Mouse (Mus musculus) thymus, adult 18-20 months (tissue): ENCODE data around the gene Auts2.

Experiments
- DNase-seq, 2 experiments: peaks; one replicate each; pipeline ENCODE4 v3.0.0; 2022; ENCODE audit warnings: mixed read lengths in 2 of 2

The Auts2 gene

DNA sequence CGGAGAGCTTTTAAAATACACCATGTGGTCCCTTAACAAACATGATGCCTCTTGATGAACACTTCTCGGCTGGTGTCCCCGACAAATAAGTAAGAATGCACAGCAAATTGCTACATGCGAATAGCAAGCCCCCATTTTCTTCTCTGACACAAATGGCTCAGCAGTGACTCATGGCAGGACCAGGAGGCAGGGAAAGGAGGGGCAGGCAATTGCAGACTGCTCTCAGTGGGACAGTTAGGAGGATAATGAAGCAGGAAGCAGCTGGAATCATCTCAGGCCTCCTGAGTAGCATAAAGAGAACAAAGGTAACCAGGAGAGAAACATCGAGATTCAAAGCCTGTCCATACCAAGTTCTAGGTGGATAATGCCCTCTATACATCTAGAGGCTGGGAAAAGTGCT, 228.8 kb downstream of the Auts2 start:
- no peak for DNase-seq

DNA sequence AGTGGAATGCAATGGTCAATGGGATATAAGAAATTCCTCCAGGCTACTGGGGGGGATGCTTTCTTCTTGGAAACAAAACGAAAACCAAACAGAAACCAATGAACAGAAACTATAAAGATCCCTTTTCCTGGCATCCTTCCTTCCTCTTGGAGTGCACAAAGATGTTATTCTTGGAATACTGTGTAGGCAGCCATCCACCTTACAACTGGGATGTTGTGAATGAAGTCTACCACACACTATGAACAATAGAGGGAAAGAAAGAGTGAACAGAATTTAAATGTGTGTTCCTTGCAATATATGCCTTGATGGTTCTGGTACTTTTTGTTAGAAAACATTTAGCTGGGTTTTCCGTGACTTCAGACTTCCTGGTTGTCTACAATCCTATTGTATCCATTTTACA, 236.1 kb downstream of the Auts2 start:
- no peak for DNase-seq

DNA sequence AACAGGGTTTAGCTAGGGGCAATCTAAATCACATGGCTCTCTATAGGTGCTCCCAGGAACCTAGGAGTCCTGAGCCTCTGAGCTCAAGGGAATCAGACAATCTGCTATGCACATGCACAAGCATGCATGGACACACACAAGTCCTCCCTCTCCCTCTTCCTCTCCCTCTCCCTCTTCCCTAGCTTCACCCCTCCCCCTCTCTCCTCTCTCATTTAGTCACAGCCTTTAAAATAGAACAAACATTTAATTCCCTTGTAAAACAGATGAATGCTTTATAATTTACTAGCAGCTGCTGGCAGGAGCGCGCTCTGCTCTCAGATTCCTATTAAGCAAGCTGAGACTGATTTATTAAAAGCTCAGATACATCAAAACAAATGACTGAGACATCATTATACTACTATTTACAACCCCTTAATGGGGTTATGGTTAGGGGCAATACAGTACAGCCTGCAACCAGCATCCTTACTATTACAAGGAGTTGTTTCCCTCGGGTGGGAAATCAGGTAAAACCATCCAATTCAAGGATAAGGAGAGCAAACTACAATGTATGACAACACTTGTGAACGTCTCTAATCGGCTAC, 237.7 kb downstream of the Auts2 start:
- no peak for DNase-seq

DNA sequence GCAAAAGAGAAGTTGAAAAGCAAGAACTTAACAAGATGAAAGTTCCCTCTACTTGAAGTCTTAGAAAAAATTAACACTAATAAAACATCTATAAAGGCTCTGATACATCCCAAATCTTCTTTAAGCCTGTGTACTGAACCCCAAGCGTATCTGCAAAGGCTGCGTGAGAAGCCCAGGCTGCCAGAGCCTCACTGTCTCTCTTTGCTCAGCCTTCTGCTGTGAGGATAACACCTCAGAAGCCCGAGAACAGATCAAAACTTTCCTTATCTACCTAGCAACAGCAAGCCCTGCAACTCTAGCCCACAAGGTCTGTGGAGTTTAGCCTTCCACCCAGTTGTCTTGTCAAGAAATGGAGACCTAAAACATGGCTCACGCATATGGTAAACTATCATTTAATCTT, 240.4 kb downstream of the Auts2 start:
- no peak for DNase-seq

DNA sequence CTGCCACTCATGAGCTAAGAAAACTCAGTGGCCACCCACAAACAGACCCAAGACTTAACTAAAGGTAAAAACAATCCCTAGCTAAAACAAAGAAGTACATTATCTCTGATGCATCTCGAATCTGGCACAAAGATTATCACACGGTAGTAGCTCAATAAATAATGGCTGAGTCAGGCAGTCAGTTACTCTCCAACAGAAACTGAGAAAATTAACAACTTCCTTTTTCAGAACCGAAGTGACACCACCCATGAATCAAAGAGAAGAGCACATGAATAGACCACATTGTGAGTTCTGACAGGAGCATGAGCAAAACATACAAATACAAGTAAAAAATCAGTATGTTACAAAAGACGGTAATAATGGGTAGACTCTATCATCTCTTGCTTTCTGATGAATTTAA, 242.3 kb downstream of the Auts2 start:
- DNase-seq = no peak

DNA sequence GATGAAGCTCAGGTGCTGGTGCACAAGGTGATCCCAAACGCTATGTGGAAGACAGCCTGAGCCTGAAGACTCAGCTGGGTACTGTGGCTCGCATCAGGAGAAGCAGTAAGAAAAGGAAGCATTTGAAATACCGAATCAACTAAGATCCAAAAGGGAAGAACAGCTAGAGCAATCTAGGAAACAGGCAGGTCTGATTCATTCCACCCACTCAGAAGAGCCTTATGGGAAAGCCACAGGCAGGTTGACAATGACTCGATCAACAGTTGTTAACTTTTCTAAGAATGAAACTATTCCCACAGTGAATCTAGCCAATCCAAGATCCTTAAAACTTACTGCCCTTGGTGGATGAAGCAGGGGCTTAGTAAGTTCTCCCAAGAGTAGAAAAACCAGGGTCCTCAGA, 243.4 kb downstream of the Auts2 start:
- no peak for DNase-seq

DNA sequence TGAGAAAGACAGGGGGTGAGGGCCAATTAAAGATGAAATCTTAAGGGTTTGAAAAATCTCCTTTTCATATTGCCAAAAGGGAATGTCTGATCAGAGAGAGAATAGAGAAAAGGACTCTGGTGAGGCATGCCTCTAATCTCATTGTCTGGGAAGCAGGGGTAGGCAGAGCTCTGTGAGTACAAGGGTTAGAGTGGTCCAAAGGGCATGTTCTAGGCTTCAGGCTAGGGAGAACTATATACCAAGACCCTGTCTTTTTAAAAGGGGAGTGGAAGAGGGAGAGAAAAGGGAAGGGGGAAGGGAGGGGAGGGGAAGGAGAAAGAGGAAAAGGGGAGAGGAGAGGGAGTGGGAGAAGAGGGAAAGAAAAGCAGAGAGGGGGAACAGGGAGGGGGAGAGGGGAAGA, 244.1 kb downstream of the Auts2 start:
- no peak for DNase-seq

DNA sequence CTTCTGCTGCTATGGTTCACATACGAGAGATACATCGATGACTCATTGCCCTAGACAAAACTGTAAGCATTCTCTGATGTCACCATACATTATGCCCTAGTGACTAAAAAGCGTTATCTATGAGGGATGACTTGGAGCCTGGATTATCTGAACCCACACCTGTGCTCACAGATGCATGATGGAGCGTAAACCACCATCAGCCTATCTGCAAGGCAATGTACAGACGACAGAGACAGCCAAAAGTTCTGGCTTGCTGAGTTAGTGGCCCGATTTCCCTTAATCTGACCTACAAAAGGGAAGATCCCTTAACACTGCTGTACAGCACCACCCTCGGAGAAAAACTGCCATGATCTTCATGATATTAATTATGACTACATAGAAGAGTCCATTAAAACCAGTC, 245.8 kb downstream of the Auts2 start:
- no peak for DNase-seq

DNA sequence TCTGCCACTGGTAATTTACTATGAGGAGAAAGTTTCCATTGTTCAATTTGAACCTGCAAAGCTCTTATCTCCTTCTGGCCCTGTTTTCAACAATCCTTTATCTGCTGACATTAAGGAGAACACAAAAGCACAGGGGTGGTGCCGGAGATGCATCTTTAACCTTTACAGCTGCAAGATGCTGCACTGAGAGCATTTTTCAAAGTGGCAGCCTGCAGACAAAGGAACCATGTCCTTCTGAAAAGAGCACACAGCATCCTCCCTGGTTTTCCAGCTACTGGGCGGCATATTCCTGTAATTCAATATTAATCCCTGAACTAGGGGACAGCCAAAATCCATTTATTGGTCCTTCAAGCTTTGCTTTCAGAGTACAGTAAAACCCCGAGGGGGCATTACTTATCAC, 248.7 kb downstream of the Auts2 start:
- DNase-seq = no peak

DNA sequence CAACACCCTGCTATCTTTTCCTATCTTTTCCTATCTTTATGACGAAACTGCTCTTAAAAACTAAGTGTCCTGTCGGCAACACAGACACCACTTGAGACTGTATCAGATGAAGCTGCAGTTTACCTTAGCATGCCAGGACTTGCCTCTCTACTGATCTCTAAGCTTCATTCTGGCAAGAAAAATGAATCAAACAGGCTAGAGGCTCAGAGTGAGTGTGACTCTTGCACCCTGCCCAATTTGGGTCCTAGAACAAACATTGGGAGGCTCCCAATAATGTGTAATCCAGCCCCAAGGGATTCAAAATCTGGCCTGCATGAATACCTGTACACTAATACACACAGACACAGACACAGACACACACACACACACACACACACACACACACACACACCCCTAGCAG, 250.2 kb downstream of the Auts2 start:
- no peak for DNase-seq

DNA sequence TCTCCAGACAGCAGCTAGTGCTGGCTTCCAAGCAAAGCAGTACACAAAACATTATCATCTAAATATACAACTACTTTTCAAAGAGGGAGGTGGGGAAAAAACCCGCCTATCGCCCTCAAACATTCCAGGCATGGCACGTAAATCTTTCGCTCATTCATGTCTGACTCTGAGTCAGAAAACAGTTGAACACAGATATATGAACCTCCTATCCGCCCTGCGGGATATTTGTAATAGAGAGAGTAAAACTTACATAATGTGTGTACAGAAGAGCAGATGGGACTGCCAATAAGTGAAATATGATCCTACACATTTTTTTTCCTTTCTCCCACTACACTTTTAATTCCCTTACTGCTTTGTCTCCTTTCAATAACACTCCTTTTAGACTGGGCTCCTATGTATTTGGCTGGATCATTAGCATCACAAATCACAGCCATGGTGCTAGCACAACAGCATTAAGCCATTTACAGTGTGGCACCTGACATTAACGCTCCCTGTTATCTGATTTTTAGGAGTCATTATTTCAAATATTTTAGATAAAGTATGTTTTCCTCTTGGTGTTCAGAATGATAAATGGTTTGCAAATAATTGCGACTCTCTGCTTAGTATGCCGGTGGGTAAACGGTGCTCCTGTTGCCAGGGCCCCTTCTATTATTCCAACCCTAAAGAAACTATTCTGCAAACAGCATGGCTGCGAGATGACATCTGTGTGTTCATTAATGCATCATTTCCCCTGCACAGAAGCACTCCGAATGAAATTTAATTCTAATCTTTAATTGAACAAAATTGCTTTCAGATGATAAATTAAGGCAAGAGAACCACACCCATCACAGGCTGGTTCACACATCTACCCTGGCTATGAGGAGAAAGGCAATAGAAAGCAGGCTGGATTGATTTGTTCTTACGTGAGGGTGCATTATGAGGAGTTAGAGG, 252.3 kb downstream of the Auts2 start:
- no peak for DNase-seq

DNA sequence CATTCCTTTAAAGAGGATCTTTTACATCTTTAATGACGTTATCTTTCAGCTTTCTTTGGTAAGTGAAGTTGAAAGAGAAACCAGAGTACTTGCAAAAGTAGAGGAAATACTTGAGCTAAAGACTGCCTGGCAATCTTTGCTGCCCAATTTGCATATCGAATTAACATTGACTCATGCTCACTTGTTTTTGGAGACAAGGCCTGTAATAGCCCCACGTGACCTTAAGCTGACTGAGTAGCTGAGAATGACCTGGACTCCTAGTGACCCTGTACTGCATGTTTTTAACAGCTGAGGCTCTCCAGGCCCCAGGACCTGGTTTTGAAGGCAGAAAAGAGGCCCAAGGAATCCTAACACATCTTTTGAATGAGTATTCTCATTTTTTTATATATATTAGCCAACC, 259.4 kb downstream of the Auts2 start:
- DNase-seq = no peak

DNA sequence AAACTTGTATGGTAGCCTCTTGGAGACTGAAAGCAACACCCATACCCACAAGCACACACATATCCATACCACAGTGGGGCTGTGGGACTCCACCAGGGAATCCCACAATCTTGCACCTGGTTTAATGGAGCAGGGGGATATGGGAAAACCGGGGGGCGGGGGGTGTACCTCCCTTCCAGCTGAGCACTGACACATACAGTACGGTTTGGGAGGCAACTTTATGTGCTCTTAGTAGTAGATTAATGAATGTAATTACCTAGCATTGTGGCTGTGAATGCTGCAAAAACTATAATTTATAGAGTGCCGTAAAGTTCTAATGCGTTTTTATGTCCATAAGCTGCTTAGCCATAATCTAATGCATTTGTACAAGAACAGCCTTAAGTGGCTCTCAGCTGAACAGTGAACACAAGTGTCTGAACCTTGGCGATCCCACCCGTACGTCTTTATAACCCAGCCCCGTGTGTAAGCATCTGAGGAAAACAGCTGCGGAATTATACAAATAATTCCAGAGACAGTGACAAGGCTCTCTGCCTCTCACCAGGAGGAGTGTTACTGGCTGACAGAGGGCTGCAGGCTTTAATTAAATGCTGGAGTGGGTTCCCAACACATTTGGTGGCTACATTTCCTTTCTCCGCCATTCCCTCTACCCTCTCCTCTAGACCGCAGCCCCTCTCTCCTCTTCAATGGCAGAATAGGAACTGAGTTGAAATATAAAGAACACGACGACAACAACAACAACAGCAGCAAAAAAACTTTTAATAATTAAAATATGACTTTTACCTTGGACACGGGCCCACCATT, 268.8 kb downstream of the Auts2 start:
- DNase-seq = no peak

DNA sequence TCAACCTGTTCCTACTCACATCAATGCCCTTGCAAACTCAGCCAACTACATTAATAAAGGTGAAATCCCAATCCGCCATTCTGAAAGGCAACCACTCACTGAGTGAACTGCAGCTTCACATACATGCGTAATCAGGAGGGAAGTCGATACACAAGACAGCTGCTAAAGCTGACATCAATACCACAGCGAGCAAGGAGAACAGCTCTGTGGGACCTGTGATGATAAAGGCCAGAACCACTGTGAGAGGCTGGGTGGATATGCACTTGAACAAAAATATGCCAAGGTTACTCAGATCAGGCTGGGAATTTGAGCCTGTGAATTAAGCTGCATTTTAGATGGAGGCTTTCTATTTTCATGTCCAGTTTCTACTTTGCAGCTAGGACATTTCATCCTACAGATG, 271.0 kb downstream of the Auts2 start:
- DNase-seq = no peak

DNA sequence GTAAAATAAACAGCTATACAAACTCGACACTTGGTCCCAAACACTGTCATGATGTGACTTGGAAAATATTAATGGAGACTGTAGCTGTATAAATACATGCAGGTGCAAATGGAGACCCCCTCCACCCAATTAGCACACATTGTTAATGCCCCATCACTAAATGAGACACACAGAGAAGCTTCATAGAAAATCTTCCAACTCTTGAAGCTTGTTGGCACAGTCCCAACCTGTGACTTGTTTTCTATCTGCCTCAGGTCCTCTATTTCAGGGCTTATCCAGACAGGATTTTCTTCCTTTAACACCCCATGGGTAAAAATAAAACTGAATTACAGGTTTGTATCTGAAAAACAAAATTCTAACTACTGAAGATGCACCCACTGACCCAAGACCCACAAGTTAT, 272.2 kb downstream of the Auts2 start:
- no peak for DNase-seq

DNA sequence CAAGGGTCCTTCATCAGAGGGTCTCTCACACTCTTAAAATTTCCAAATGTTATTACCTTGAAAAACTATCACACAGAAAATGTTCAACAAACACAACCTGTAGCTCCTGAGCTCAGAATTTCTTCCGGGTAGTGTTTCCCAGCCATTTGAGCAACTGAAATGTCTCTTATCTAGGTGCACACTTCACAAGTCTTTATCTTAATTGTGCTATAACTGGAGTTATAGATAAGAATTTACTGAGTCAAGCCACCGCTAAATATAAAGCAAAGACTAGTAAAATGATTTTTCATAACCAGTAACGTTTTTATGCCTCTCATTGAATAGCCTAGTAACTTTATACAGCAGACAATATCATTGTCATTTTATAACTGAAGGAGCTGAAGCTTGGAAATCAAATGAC, 273.1 kb downstream of the Auts2 start:
- no peak for DNase-seq

DNA sequence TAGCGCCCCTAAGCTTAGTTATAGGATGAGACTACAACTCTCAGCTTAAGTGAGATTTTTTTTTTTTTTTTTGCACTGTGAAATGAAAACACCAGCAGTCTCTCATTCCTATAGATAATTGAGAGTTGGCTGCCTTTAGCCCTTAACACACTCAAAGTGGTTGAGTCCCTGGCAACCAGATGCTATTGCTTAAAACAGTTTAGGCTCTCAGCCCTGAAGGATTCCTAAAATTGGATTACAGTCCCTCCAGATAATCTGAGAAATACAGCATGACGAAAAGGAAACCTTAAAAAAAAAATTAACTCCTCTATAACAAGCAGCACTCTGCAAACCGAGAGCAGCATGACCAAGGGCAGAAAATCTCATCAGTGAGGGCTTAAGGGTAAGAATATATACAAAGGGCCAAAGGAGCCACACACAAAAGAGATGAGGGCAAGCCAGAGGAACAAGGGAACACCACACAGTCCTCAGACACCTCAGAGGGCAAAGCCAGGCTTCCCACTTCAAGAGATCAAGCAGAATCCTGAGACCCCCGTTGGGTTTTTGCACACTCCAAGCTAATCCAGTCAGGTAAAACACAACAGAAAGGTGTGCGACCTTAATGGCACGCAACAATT, 274.7 kb downstream of the Auts2 start:
- no peak for DNase-seq

DNA sequence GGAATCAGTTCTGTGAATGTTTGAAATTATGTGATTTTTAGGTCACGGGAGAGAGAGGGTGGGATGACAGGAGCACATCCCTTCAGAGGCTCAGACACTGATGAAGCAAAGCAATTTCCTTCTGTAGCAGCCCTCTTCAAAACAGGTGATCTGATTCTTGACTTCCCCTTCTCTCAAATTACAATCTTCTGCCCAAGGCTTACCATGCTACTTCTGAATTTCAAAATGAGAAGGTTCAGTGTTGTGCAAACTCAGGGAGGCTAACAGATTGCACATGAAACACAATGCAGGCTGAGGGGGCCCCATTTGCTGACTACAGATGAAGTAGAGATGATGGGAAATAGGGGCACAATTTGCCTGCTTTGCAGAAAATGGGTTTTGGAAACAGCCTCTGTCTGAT, 278.1 kb downstream of the Auts2 start:
- DNase-seq = no peak

DNA sequence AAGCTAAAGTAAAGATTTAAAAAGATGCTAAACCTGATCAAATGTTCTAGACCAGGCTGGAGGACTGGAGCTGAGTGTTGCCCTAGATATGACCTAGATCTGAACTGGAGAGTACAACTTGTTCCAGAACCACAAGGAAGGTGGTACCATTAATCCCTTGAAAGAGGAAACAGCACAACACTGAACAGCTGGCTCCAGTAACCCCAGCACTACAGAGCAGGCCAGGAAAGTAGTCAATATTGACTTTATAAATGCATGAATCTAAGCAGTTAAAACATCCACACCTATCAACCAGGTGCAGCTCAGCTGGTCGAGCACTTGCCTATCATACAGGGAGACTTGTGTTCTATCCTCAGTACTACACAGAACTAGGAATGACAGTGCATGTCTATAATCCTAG, 281.4 kb downstream of the Auts2 start:
- DNase-seq = no peak

DNA sequence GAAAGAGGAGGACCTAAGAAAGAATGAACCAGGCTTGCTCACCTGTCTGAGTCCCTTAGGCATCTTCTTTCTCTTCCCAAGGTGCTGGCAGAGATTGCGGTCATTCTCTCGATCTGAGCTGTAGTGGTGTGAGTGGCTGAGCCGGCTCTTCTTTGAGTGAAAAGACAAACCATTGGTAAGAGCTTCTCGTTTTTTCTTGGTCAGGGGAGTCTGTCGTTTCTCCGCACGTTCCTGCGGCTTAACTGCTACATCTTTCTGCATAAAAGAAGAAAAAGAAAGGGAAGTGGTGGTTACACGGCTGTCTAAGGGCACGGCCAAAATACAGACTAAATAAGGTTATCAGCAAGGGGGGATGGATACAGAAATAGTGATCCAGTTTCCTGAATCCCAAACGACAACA, 284.3 kb downstream of the Auts2 start:
- DNase-seq = no peak

DNA sequence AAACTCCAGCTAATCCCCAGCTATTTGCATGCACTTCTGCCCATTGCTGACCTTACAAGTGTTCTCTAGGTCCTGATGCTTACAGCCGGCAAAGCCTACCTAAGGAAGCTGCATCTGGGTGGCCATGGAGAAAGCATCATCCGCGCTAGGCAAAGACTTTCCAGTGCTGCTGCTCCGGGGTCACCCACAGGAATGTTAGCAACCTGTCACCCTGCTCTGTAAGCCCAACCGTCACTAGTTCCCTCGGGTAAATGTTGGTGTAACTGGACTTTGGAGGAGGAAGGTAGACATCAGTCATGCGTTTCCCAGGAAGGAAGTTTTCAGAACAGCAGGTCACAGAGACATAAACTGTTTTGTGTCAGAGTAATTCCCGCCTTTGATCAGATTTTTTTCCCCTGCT, 287.6 kb downstream of the Auts2 start:
- no peak for DNase-seq

DNA sequence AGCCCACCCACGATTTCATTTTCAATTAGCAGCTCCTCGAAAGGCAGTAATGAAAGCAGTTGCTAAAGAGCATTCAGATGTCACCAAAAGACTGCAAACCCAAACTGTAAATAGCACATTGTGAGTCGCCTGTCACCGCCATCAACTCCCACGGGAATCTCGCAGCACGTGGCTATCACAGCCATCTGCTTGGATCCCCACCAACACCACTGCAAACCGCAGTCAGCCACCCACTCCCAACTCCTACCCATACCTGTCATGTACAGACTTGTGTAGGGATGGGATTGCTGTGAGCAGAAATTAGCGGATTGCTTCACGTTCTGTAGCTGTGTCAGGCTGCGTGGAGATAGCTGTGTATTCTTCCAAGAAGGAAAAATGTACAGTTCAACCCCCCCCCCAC, 293.6 kb downstream of the Auts2 start:
- DNase-seq = no peak

DNA sequence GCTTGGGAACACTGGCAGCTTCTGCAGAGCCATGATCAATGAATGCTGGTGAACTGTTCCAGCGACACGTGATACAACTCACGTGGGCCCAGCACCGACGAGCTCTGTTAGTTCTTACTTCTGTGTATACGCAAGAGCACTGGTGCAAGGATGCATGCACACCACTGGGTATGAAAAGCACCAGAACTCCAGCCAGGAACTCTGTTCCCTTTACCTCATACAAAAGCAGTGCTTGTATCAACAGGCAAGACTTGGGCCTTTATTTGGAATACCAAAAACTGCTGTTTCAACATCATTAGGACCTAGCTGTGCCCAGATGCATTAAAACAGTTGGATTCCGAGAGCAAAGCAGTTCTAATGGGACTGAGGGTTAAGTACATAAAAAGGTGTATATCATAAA, 295.1 kb downstream of the Auts2 start:
- no peak for DNase-seq
